Mouse (Mus musculus) T-cell, adult 2 months (primary cell): Measurements from ENCODE around the gene Rfx8.
"Not testable (repeated sequence)": the region's sequence is repeated elsewhere in the genome, so short reads cannot be mapped to it uniquely, and the experiment has no call there.

Experiments used
- DNase-seq: peaks from one replicate; pipeline ENCODE4 v3.0.0; 2022; ENCODE audit warnings: low spot score

Gene Rfx8

GRCm38 (mm10) chr1:39691974-39692373, 28.8 kb downstream of the Rfx8 start:
- no peak for DNase-seq

GRCm38 (mm10) chr1:39691061-39691460, 29.7 kb downstream of the Rfx8 start:
- no peak for DNase-seq

- DNase-seq: no peak
Measured at GRCm38 (mm10) chr1:39688573-39688972, 32.2 kb downstream of the Rfx8 start.

- DNase-seq: no peak
Measured at GRCm38 (mm10) chr1:39687279-39687678, 33.5 kb downstream of the Rfx8 start.

DNA sequence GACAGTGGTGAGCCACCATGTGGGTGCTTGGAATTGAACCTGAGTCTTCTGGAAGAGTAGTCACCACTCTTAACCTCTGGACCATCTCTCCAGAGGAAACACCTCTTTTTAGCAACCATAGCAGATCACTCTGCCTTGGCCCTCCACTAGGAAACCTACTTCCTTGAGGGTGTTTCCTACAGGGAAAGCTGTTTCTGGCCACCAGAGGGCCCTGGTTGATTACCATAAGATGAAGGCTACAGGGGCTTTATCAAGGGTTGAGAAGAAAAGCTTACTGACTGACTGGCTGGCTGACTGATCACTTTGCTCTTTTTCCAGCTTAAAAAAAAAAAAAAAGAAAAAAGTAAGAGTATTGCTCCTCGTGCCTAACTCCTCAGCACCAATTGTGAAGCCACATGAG, 35.0 kb downstream of the Rfx8 start:
- peak; percentile 56 for DNase-seq

- DNase-seq: no peak
Measured at GRCm38 (mm10) chr1:39681638-39682037, 39.2 kb downstream of the Rfx8 start.

DNA sequence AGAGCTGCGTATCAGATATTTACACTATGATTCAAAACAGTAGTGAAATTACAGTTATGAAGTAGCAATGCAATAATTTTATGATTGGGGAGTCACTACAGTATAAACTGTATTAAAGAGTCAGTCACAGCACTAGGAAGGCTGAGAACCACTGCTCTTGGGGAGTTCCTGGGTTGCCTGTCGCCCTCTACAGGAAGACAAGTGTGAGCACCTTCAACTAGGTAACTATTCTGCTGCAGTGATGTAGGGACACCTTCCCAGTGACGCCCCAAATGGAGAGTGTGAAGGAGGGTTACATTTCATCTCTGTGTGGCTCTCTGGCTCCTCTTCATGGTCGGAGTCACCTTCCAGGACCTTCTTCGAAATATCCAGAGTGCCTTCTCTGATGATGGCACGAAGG, 40.3 kb downstream of the Rfx8 start:
- no peak for DNase-seq

DNA sequence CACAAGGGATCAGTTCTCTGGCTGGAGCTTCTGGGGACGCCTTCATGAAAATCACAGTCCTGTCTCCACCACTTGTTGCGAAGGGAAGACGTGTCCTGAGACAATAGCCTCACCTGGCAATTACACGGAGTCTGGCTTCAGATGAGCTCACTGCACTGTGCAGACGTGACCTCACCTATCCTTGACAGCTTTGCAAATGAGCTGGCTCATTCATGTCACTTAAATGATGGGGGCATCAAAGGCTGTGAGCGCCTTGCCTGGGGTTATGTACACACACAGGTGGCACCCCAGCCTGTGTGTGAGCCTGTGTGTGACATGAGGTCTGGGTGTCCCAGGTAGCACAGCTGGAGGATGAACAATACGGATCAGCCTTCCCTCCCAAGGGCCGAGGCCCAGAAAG, 41.9 kb downstream of the Rfx8 start:
- no peak for DNase-seq

- no peak for DNase-seq
Measured at GRCm38 (mm10) chr1:39676221-39676876, 44.4 kb downstream of the Rfx8 start.

DNA sequence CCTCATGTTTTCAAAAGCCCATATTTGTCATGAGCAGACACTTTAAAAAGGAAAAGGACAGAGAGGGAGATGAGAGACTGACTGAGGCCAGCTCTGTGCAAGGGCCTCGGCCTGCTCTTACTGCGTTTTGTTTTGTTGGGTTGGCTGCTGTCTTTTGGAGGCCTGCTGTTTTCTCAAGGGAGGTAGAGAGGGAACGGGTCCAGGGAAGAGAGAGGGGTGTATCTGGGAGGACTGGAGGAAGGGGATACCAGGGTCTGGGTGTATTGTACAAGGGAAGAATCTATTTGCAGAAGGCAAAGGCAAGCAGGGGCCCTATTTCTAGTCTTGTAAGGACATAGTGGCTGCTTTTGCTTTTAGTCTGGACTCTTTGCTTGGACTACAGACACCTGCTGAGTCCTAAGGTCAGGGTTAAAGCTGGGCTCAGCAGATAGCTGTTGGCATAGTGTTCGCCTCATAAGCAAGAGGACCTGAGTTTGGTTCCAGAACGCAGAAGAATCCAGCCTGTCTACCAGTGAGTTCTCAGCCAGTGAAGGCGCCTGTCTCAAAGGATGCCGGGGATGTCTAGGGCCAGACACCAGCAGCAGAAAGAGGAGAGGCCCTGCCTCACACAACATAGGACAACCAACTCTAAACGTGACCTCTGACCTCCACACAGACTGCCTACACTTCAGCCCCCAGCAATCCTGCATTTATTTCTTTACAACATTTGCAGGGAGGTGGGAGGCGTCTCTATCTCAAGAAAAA, 48.3 kb downstream of the Rfx8 start:
- DNase-seq: no peak

DNA sequence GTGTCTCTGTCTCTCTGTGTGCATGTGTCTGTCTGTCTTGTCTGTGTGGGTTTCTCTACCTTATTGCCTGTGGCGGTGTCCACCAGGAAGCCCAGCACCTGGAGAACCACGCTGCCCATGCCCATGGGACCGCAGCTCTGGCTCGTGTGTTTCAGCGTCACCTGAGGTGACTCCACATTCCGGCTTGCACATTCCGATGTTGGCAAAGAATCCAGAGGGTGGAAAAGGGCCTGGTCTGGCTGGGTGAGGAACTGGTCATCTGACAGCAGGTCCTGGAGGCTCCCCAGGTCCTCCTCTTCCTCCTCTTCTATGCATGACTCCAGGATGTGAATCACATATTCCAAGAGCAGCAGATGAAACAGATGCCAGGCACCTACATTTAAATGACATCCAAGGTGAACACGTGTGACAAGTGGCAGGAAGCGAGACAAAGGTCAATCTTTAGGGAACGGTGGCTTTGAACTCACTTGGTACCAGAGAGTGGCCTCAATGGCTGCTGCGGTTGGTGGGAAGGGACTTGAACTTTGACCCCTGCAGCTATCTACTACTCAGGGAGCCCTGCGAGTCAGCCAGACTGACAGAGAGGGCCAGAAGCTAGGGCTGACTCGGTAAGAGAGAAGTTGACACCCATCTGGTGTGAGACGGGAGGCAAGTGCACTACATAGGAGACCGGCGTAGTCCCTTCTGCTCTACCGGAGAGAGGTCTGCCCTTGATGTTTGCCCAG, 50.4 kb downstream of the Rfx8 start:
- DNase-seq: no peak

- no peak for DNase-seq
Measured at GRCm38 (mm10) chr1:39666751-39667252, 54.0 kb downstream of the Rfx8 start.

- no peak for DNase-seq
Measured at GRCm38 (mm10) chr1:39664039-39664625, 56.7 kb downstream of the Rfx8 start.

DNA sequence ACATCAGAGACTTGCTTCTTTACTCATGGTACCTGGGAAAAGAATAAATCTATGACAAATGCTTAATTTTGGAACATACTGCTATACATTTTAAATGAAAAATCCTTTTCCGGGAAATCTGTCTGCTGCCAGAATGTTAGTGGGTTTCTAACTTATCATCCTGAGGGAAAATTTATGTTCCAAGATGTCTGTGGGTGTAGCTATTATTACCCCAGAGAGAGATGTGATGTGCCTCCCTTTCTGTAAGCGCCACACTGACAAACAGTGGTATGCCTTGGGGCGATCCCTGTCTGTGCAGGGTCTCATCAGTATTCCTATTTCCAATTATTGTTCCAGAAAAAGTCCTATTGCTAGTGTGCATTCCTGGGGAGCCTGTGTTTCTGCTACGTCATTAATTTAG, 57.7 kb downstream of the Rfx8 start:
- DNase-seq: no peak

GRCm38 (mm10) chr1:39656976-39657529, 63.7 kb downstream of the Rfx8 start:
- no peak for DNase-seq

DNA sequence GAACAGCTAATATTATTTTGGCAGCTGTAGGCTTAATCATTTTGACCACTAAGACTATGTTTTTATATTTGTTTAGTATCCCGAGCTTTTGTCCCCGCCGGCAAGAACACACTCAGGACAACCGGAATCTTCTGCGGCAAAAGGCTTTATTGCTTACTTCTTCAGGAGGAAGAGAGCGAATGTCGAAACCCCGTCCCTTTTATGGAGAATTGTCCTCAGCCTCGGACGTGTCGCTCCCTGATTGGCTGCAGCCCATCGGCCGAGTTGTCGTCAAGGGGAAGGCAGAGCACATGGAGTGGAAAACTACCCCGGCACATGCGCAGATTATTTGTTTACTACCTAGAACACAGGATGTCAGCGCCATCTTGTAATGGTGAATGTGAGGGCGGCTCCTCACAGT, 65.9 kb downstream of the Rfx8 start:
- not testable (repeated sequence) for DNase-seq

- DNase-seq: no peak
Measured at GRCm38 (mm10) chr1:39653028-39653427, 67.8 kb downstream of the Rfx8 start.

- DNase-seq: no peak
Measured at GRCm38 (mm10) chr1:39651241-39651548, 69.6 kb downstream of the Rfx8 start, which contains the start of gene Creg2. Gene Creg2 (minus strand): TSS chr1:39651474.

DNA sequence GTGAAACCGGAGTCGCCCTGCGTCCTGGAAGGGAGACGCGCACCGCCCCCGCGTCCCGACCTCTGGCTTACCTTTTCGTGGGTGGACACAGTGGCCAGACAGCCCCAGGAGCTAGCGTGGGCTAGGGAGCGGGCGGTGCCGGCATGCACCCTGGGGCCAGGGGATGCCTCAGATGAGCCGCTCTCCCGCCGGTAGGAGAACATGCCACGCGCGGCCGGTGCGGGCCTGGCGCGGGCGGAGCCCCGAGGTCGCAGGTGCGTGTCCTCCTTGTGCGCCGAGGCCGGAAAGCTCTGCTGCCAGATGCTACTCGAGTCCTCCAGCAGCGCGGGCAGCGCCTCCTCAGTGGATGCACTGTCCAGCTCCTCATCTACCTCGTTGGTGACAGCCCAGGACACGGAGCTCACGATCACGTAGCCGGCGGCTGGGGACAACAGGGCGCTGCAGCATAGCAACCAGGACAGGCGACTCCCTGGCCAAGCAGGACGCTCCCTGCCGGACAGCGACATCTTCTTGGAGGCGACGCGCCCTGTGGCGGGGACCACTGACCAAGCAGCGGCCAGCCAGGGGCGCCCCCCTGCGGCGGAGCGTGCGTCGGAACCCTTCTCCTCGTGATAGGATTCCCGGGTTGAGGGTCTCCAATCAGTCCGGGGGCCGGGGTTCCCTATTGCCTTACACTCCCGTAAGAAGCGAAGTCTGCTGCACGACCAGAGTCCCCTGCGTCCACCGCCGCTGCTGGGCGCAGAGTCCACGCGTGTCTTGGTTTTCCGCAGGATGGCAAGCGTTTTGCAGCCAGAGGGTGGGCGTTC, 70.2 kb downstream of the Rfx8 start:
- peak; percentile 2 for DNase-seq

- no peak for DNase-seq
Measured at GRCm38 (mm10) chr1:39649691-39650434, 70.9 kb downstream of the Rfx8 start.

DNA sequence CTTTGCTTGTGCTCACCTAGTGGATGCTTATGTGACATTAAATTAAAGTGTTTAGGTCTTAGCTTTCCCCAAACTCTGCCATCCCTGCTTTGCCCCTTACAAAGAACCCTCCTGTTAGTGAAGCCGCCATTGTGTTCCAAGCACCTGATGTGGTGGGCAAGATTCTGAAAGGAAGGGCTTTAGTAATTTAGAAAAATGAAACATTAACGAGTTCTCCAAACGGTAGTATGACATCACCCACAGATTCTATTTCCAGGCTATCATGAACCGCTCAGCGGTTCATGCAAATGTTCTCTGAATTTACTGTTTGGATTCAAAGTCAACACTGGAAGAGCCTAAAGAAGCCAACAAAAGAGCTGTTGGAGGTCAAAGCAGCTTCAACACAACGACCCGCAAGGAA, 72.2 kb downstream of the Rfx8 start:
- no peak for DNase-seq
